Mouse (Mus musculus): ENCODE data around the gene Srgap1. TPM values are rescaled to one million over a fixed set of nuclear protein-coding genes. Genes with fewer than 3 reads are reported as not detected.

Gene Srgap1
- total RNA-seq, 2 experiments from 2014 or later, result 8.5 to 13.5 TPM

GRCm38 (mm10) chr10:122017743-122018142 is 29.4 kb downstream of the Srgap1 start:
- DNase-seq (ENCODE audit: low spot score in 2 of 2), result no peak

- no peak for DNase-seq (ENCODE audit: low spot score in 2 of 2)
These were observed 30.1 kb downstream of the Srgap1 start for GRCm38 (mm10) chr10:122017063-122017462.

GRCm38 (mm10) chr10:122016631-122017030 is 30.5 kb downstream of the Srgap1 start:
- no peak for DNase-seq (ENCODE audit: low spot score in 2 of 2)

- DNase-seq (ENCODE audit: low spot score in 2 of 2), result no peak
These were observed 34.8 kb downstream of the Srgap1 start for GRCm38 (mm10) chr10:122012321-122012720.

- peak in 1 of 2 experiments; percentile 15 for DNase-seq (ENCODE audit: low spot score in 2 of 2)
These were observed 38.3 kb downstream of the Srgap1 start for GRCm38 (mm10) chr10:122008731-122009391.

GRCm38 (mm10) chr10:122008370-122008730 is 38.8 kb downstream of the Srgap1 start:
- no peak for DNase-seq (ENCODE audit: low spot score in 2 of 2)

GRCm38 (mm10) chr10:122006606-122007005 is 40.5 kb downstream of the Srgap1 start:
- no peak for DNase-seq (ENCODE audit: low spot score in 2 of 2)

GRCm38 (mm10) chr10:122006151-122006550 is 41.0 kb downstream of the Srgap1 start:
- DNase-seq (ENCODE audit: low spot score in 2 of 2), result no peak

- no peak for DNase-seq (ENCODE audit: low spot score in 2 of 2)
These were observed 41.6 kb downstream of the Srgap1 start for GRCm38 (mm10) chr10:122005560-122005959.

GRCm38 (mm10) chr10:122002930-122003329 is 44.2 kb downstream of the Srgap1 start:
- DNase-seq (ENCODE audit: low spot score in 2 of 2), result no peak

- DNase-seq (ENCODE audit: low spot score in 2 of 2), result no peak
These were observed 48.3 kb downstream of the Srgap1 start for GRCm38 (mm10) chr10:121998806-121999205.

- DNase-seq (ENCODE audit: low spot score in 2 of 2), result no peak
These were observed 50.6 kb downstream of the Srgap1 start for GRCm38 (mm10) chr10:121996500-121996899.

- DNase-seq (ENCODE audit: low spot score in 2 of 2), result no peak
These were observed 51.7 kb downstream of the Srgap1 start for GRCm38 (mm10) chr10:121995448-121995847.

GRCm38 (mm10) chr10:121994660-121995059 is 52.5 kb downstream of the Srgap1 start:
- no peak for DNase-seq (ENCODE audit: low spot score in 2 of 2)

- no peak for DNase-seq (ENCODE audit: low spot score in 2 of 2)
These were observed 54.5 kb downstream of the Srgap1 start for GRCm38 (mm10) chr10:121992609-121993008.

GRCm38 (mm10) chr10:121986997-121987396 is 60.1 kb downstream of the Srgap1 start:
- DNase-seq (ENCODE audit: low spot score in 2 of 2), result no peak

- DNase-seq (ENCODE audit: low spot score in 2 of 2), result no peak
These were observed 62.2 kb downstream of the Srgap1 start for GRCm38 (mm10) chr10:121984887-121985286.

- DNase-seq (ENCODE audit: low spot score in 2 of 2), result no peak
These were observed 63.0 kb downstream of the Srgap1 start for GRCm38 (mm10) chr10:121983993-121984610.

GRCm38 (mm10) chr10:121975330-121975729 is 71.8 kb downstream of the Srgap1 start:
- DNase-seq (ENCODE audit: low spot score in 2 of 2), result no peak

GRCm38 (mm10) chr10:121974591-121974990 is 72.5 kb downstream of the Srgap1 start:
- DNase-seq (ENCODE audit: low spot score in 2 of 2), result no peak

GRCm38 (mm10) chr10:121973281-121973680 is 73.8 kb downstream of the Srgap1 start:
- DNase-seq (ENCODE audit: low spot score in 2 of 2), result no peak

GRCm38 (mm10) chr10:121972249-121972892 is 74.7 kb downstream of the Srgap1 start:
- no peak for DNase-seq (ENCODE audit: low spot score in 2 of 2)
